Mouse (Mus musculus): ENCODE data around the gene Lmx1a.

- TF ChIP-seq GATA1 (IDR thresholded peaks at IDR 0.05; ENCODE audit: borderline replicate concordance, low read length) (no peak), FLI1 (IDR thresholded peaks at IDR 0.05; ENCODE audit: low read length) (no peak)
Measured at GRCm38 (mm10) chr1:167754085-167754484, 65.0 kb downstream of the Lmx1a start.

All from megakaryocyte, embryonic 14.5 days (primary cell).